Mouse (Mus musculus) limb, embryonic 11.5 days (tissue): ENCODE data around the gene Tspan3. TPM values are rescaled to one million over a fixed set of nuclear protein-coding genes. Genes with fewer than 3 reads are reported as not detected.

Experiments used
- ATAC-seq: fragments of 200-750 bp; cut with Nextera tagmentation; 2 replicates; pipeline ENCODE4 v1.8.0; 2017; ENCODE audit warnings: low read depth; ENCODE audit not compliant: insufficient number of reproducible peaks, low FRiP score, low TSS enrichment
- DNase-seq: peaks from one replicate; pipeline ENCODE4 v3.0.0-alpha.2; 2015; ENCODE audit warnings: low spot score
- H3K27ac ChIP-seq: fragments of 300-500 bp; sonication (generic); replicated peaks from 2 replicates; pipeline ENCODE4 v1.5.1; 2014; ENCODE audit warnings: low read depth, mild to moderate bottlenecking, low read length
- H3K27me3 ChIP-seq: fragments of 300-500 bp; sonication (generic); 2 replicates; pipeline ENCODE4 v1.6.1; 2014; ENCODE audit warnings: mild to moderate bottlenecking, low read length, mixed read lengths; ENCODE audit not compliant: control insufficient read depth, insufficient read depth
- H3K36me3 ChIP-seq: fragments of 300-500 bp; sonication (generic); 2 replicates; pipeline ENCODE4 v1.6.1; 2014; ENCODE audit warnings: mild to moderate bottlenecking, low read length, moderate library complexity, mixed read lengths; ENCODE audit not compliant: control insufficient read depth, insufficient read depth
- H3K4me1 ChIP-seq: fragments of 300-500 bp; sonication (generic); 2 replicates; pipeline ENCODE4 v1.6.1; 2014; ENCODE audit warnings: low read length, mixed read lengths; ENCODE audit not compliant: control insufficient read depth, insufficient read depth
- H3K4me2 ChIP-seq: fragments of 300-500 bp; sonication (generic); 2 replicates; pipeline ENCODE4 v1.6.1; 2014; ENCODE audit warnings: low read depth, mild to moderate bottlenecking, moderate library complexity; ENCODE audit not compliant: severe bottlenecking
- H3K4me3 ChIP-seq: fragments of 300-500 bp; sonication (generic); 2 replicates; pipeline ENCODE4 v1.5.1; 2014; ENCODE audit warnings: low read depth, low read length
- H3K9ac ChIP-seq: fragments of 300-500 bp; sonication (generic); 2 replicates; pipeline ENCODE4 v1.6.1; 2014; ENCODE audit warnings: mild to moderate bottlenecking, low read length
- H3K9me3 ChIP-seq: fragments of 300-500 bp; sonication (generic); 2 replicates; pipeline ENCODE4 v1.6.1; 2016; ENCODE audit warnings: low read length; ENCODE audit not compliant: control insufficient read depth
- WGBS: fragments of 180-500 bp; shearing (Covaris S2); extraction: QIAGEN DNeasy Blood & Tissue Kit; methylation state at CpG from one replicate; pipeline ENCODE4 v1.1.7; 2014; 5-methylcytosine and 5-hydroxymethylcytosine counted together
- polyA plus RNA-seq: library from polyadenylated mRNA; unstranded; fragments of >200 nt; fragmentation: Nextera tagmentation; extraction: Ambion mirVana; gene quantifications from 2 replicates; pipeline ENCODE4 v1.2.1, GENCODE M21; 2014

Tspan3 gene
- 418 and 432 TPM in 2 replicates for polyA plus RNA-seq

- no peaks in the 10 kb centered on the region for H3K36me3 ChIP-seq
- no peak within 1 kb of the TSS for H3K9ac ChIP-seq
- no peak within 1 kb of the TSS for H3K4me2 ChIP-seq
- peaks cover 16% of the 10 kb centered on the region for H3K4me1 ChIP-seq
- no peaks in the 10 kb centered on the region for H3K9me3 ChIP-seq
- ATAC-seq (no peak), DNase-seq (no peak)
- H3K4me3 ChIP-seq: no peak within 1 kb of the TSS
- peak within 1 kb of the TSS; percentile 15; the same call in 1 of the 2 replicates for H3K27ac ChIP-seq
- 89% methylated on average over 6 of the region's 6 CpGs for WGBS
- H3K27me3 ChIP-seq: no peaks in the 10 kb centered on the region
Measured at GRCm38 (mm10) chr9:56165377-56165776, at the start of gene Tspan3. Gene Tspan3, minus strand, starts transcription at chr9:56165477.

DNA sequence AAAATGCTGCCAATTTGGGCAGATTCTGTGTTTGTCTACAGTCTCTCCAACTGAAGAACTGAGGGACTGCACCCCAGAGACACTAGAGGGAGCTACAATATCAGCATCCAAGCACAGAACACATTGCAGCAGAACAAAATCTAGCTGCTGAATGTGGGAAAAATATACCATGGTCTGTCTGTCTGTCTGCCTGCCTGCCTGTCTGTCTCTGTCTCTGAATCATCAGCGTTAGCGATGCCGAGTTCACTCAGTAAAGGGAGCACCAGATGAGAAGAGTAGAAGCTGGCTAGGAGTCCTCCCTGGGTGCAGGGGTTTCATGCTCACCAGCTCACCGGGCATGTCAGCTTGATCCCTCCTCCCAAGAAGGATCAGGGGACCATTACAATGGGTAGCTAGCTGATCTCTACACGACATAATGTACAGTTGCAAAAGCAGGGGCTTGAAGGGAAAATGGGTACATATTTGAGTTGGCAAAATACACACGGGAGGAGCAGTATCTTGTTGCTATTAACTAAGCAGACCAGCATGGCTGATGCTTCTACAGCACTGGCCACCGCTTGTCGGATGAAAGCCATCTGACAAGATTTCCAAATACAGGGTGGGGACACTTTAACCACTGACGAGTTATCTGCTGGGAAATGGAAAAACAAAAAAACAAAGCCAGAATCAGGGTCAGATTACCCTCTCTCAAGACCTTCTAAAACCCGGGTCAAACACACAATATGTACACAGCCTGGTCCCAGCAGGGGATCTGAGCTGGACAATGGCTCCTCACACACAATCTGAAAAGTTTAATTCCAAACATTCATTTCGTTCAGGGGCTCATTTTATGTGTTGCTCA lies 48.4 kb upstream of the Tspan3 start:
- Histone ChIP-seq H3K4me2 (no peak overlapping the region), H3K27me3 (no peaks in the 10 kb centered on the region), H3K27ac (no peak overlapping the region), H3K9ac (no peak overlapping the region), H3K36me3 (no peaks in the 10 kb centered on the region), H3K4me1 (no peaks in the 10 kb centered on the region; the same call in 1 of the 2 replicates), H3K4me3 (no peak overlapping the region), H3K9me3 (no peaks in the 10 kb centered on the region)
- peak; percentile 55 for DNase-seq
- no peak for ATAC-seq
- WGBS: 55% methylated on average over 11 of the region's 11 CpGs

DNA sequence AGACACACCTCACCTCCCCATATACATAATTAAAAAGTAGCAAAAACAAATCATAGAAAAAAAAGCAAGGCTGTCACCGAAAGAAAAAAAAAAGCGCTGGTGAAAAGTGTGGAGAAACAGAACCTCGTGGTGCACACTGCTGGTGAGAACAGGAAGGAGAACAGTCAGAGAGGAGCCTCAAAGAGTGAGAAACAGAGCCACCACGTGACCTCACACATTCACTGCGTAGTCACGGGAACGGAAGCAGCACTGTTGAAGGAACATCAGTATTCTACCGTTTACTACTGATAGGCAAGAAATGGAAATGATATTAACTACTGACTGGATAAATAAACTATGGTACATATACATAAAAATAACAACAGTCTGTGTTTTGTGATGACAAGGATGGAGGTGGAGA lies 43.5 kb upstream of the Tspan3 start:
- no peak for DNase-seq
- H3K36me3 ChIP-seq: peaks cover 2% of the 10 kb centered on the region; the same call in 1 of the 2 replicates
- no peak overlapping the region for H3K4me2 ChIP-seq
- H3K4me1 ChIP-seq: no peaks in the 10 kb centered on the region; the same call in 1 of the 2 replicates
- ATAC-seq: no peak
- 88% methylated on average over 8 of the region's 8 CpGs for WGBS
- H3K9me3 ChIP-seq: no peaks in the 10 kb centered on the region
- H3K4me3 ChIP-seq: no peak overlapping the region
- no peak overlapping the region for H3K9ac ChIP-seq
- no peak overlapping the region for H3K27ac ChIP-seq
- H3K27me3 ChIP-seq: no peaks in the 10 kb centered on the region

- H3K36me3 ChIP-seq: peaks cover 2% of the 10 kb centered on the region; the same call in 1 of the 2 replicates
- no peaks in the 10 kb centered on the region for H3K27me3 ChIP-seq
- no peak overlapping the region for H3K27ac ChIP-seq
- H3K4me3 ChIP-seq: no peak overlapping the region
- H3K9ac ChIP-seq: no peak overlapping the region
- H3K4me1 ChIP-seq: no peaks in the 10 kb centered on the region
- no peaks in the 10 kb centered on the region for H3K9me3 ChIP-seq
- H3K4me2 ChIP-seq: no peak overlapping the region
- ATAC-seq (no peak), DNase-seq (no peak)
- 80% methylated on average over 5 of the region's 5 CpGs for WGBS
Measured at GRCm38 (mm10) chr9:56207516-56207915, 42.2 kb upstream of the Tspan3 start.

GRCm38 (mm10) chr9:56207083-56207482 lies 41.8 kb upstream of the Tspan3 start:
- no peak overlapping the region for H3K4me2 ChIP-seq
- peaks cover 2% of the 10 kb centered on the region; the same call in 1 of the 2 replicates for H3K36me3 ChIP-seq
- no peak for ATAC-seq
- peaks cover 3% of the 10 kb centered on the region; the same call in 1 of the 2 replicates for H3K4me1 ChIP-seq
- DNase-seq: no peak
- no peak overlapping the region for H3K27ac ChIP-seq
- no peaks in the 10 kb centered on the region for H3K27me3 ChIP-seq
- WGBS: 93% methylated on average over 10 of the region's 10 CpGs
- H3K9me3 ChIP-seq: no peaks in the 10 kb centered on the region
- no peak overlapping the region for H3K9ac ChIP-seq
- no peak overlapping the region for H3K4me3 ChIP-seq

DNA sequence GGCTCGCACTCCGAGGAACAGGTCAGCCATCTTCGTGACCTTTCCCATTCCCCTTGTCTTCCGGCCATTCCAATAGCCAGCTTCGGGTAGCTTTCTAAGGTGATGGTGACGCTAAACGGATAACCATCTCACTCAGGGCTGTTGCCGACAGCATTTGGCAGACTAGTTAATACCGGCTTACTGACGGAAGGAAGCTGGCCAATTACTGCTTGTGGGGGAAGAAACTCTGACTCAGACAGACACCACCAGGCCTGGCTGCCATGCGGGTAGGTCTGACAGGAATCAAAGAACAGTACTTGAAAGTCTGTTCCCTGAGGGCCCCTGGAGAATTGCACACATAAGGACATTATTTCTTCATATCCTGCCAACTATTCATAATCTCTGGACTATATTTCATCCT lies 40.1 kb upstream of the Tspan3 start:
- WGBS: 77% methylated on average over 11 of the region's 11 CpGs
- H3K27ac ChIP-seq: no peak overlapping the region
- ATAC-seq: no peak
- no peak for DNase-seq
- peaks cover 2% of the 10 kb centered on the region; the same call in 1 of the 2 replicates for H3K36me3 ChIP-seq
- H3K9me3 ChIP-seq: no peaks in the 10 kb centered on the region
- no peak overlapping the region for H3K9ac ChIP-seq
- H3K4me1 ChIP-seq: peaks cover 11% of the 10 kb centered on the region
- H3K27me3 ChIP-seq: no peaks in the 10 kb centered on the region
- H3K4me3 ChIP-seq: no peak overlapping the region
- H3K4me2 ChIP-seq: no peak overlapping the region

GRCm38 (mm10) chr9:56204316-56204715 lies 39.0 kb upstream of the Tspan3 start:
- Histone ChIP-seq H3K36me3 (peaks cover 2% of the 10 kb centered on the region; the same call in 1 of the 2 replicates), H3K4me3 (no peak overlapping the region), H3K4me2 (no peak overlapping the region), H3K4me1 (peaks cover 11% of the 10 kb centered on the region), H3K9ac (no peak overlapping the region), H3K9me3 (no peaks in the 10 kb centered on the region), H3K27ac (no peak overlapping the region), H3K27me3 (no peaks in the 10 kb centered on the region)
- ATAC-seq: no peak
- WGBS: 89% methylated on average over 4 of the region's 4 CpGs
- no peak for DNase-seq

- Histone ChIP-seq H3K4me3 (no peak overlapping the region), H3K4me1 (peaks cover 11% of the 10 kb centered on the region), H3K4me2 (no peak overlapping the region), H3K27me3 (no peaks in the 10 kb centered on the region), H3K36me3 (no peaks in the 10 kb centered on the region), H3K27ac (no peak overlapping the region), H3K9ac (no peak overlapping the region), H3K9me3 (no peaks in the 10 kb centered on the region)
- ATAC-seq (0 out of 2 replicates have a peak, but pooled peaks have one; percentile 54), DNase-seq (peak; percentile 97)
- WGBS: 38% methylated on average over 14 of the region's 14 CpGs
Measured at GRCm38 (mm10) chr9:56200645-56201314, 35.5 kb upstream of the Tspan3 start.
